Mouse (Mus musculus) olfactory bulb, adult 2 months (tissue): Measurements from ENCODE around the gene Cfb.

Experiments used
- CTCF ChIP-seq: fragments of 200-500 bp; IDR thresholded peaks from 2 replicates; pipeline ENCODE4 v1.5.1; 2012; ENCODE audit warnings: low read depth, mild to moderate bottlenecking, low read length, moderate library complexity; ENCODE audit not compliant: insufficient read depth
- POLR2A ChIP-seq: fragments of 200-500 bp; IDR thresholded peaks from 2 replicates; pipeline ENCODE4 v1.6.1; 2012; ENCODE audit warnings: mild to moderate bottlenecking, low read depth, low read length, moderate library complexity; ENCODE audit not compliant: insufficient read depth

DNA sequence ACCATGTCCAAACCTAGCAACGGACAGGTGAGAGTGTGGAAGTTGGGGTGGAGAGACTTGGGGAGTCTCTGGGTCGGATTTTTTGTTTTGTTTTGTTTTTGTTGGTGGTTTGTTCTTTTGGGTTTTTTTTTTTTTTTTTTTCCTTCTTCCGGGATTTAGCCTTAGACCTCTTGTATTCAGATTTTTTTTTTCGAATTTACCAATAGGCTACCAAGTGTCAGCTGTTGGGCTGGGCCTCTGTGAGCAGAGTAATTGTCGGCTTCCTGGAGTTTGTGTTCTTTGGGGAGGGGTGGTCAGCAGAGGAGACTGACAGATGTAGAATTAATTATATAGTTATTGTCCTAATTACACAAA, 37.5 kb upstream of the Cfb start:
- TF ChIP-seq CTCF (no peak), POLR2A (no peak)
